Mouse (Mus musculus) cerebellum, adult 2 months (tissue): Measurements from ENCODE around the gene 4930432K21Rik. TPM values are rescaled to one million over a fixed set of nuclear protein-coding genes. Genes with fewer than 3 reads are reported as not detected.

ENCODE experiments used
- DNase-seq, 2 experiments: peaks; one replicate each; pipeline ENCODE4 v3.0.0; 2021
- H3K27ac ChIP-seq: fragments of 200-500 bp; 2 replicates; pipeline ENCODE4 v1.5.1; 2012; ENCODE audit warnings: low read length, control low read depth, inconsistent platforms; ENCODE audit not compliant: insufficient read depth
- H3K27me3 ChIP-seq: fragments of 200-500 bp; 2 replicates; pipeline ENCODE4 v1.6.1; 2012; ENCODE audit warnings: inconsistent platforms, mild to moderate bottlenecking, low read length, moderate library complexity; ENCODE audit not compliant: control insufficient read depth, insufficient read depth
- H3K4me1 ChIP-seq: fragments of 200-500 bp; 2 replicates; pipeline ENCODE4 v1.6.1; 2011; ENCODE audit warnings: low read length; ENCODE audit not compliant: control insufficient read depth, insufficient read depth
- H3K4me3 ChIP-seq: fragments of 200-500 bp; replicated peaks from 2 replicates; pipeline ENCODE3; 2011; ENCODE audit warnings: mild to moderate bottlenecking, low read depth, low read length, control low read depth; ENCODE audit not compliant: insufficient read depth
- CTCF ChIP-seq: fragments of 200-500 bp; IDR thresholded peaks from 2 replicates; pipeline ENCODE4 v1.5.1; 2011; ENCODE audit warnings: low read depth, mild to moderate bottlenecking, control low read depth, low read length, moderate library complexity, borderline replicate concordance; ENCODE audit not compliant: insufficient read depth
- POLR2A ChIP-seq: fragments of 200-500 bp; IDR thresholded peaks from 2 replicates; pipeline ENCODE4 v1.6.1; 2011; ENCODE audit warnings: low read length, control low read depth, borderline replicate concordance; ENCODE audit not compliant: insufficient read depth
- WGBS: fragments of 180-500 bp; shearing (Covaris S2); methylation state at CpG from one replicate; pipeline ENCODE4 v1.1.7; 2018; 5-methylcytosine and 5-hydroxymethylcytosine counted together
- polyA plus RNA-seq: library from polyadenylated mRNA; depleted of rRNA; stranded (reverse); fragments of >200 nt; gene quantifications from 2 replicates; pipeline ENCODE4 v1.2.3, GENCODE M21; 2012

4930432K21Rik gene
- polyA plus RNA-seq, 1 experiment, result 2.7 TPM

GRCm38 (mm10) chr8:84132225-84132624 lies 15.6 kb upstream of the 4930432K21Rik start:
- TF ChIP-seq POLR2A (no peak), CTCF (no peak)

DNA sequence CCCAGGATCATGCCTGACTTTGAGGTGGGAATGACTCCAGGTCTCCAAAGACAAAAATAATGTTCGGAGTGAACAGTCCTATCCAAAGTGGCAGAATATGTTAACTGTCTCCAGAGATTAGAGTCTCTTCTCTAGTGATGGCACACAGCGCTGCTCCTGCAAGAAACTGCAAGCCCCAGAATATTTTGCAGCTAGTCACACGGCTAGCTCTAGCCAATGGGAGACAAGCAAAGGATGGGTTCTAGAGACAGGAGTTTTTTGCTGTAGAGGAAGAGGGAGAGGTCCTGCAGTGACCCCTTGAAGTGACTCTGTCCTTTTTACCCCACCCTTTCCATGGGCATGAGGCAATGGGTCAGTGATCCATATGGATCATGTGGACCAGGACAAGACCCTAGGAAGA lies 10.0 kb upstream of the 4930432K21Rik start:
- WGBS, result 90% methylated on average over 3 of the region's 3 CpGs
- no peaks in the 10 kb centered on the region for H3K27me3 ChIP-seq
- TF ChIP-seq CTCF, result no peak
- TF ChIP-seq POLR2A, result no peak

More at GRCm38 (mm10) chr8:84132225-84132624, 15.6 kb upstream of the 4930432K21Rik start:
- WGBS, result 63% methylated on average over 8 of the region's 8 CpGs
- Histone ChIP-seq H3K4me3 (no peak overlapping the region), H3K27me3 (no peaks in the 10 kb centered on the region), H3K27ac (no peak overlapping the region), H3K4me1 (peaks cover 11% of the 10 kb centered on the region)
- DNase-seq, result no peak

GRCm38 (mm10) chr8:84140838-84141237 lies 7.0 kb upstream of the 4930432K21Rik start:
- WGBS, result 73% methylated on average over 4 of the region's 4 CpGs
- DNase-seq, result no peak
- H3K27me3 ChIP-seq, result no peaks in the 10 kb centered on the region
- TF ChIP-seq CTCF (no peak), POLR2A (no peak)
- H3K4me3 ChIP-seq, result no peak overlapping the region
- no peak overlapping the region for H3K27ac ChIP-seq
- no peaks in the 10 kb centered on the region for H3K4me1 ChIP-seq

More for the DNA sequence above, 10.0 kb upstream of the 4930432K21Rik start:
- H3K27ac ChIP-seq, result no peak overlapping the region
- H3K4me3 ChIP-seq, result no peak overlapping the region
- DNase-seq, result no peak
- H3K4me1 ChIP-seq, result no peaks in the 10 kb centered on the region

DNA sequence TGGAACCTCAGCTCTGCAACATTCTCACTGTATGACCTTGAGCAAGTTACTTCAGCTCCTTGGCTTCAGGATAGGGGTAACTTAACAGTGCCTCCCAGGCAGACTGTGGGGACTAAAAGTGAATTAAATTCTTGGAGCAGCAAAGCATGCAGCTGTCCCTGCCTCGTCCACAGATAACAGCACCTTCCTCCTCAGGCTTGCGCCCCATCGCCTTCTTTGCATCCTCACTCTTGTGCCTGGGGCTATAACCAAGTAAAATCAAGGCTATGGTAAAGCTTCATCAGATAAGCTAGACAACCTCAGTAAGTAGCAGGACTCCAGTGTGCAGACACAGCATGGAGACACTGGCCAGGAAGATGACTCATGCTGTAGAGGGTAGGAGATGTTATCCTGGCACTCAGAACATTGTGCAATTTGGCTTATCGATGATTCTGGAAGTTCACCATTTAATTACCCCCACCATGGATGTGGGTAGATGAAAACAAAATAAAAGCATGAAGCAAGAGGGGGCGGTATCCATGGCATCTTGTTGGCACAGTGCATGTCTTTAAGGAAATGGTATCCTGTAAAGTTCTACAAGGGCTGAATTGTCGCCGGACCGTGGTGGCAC lies 3.1 kb upstream of the 4930432K21Rik start:
- TF ChIP-seq CTCF (no peak), POLR2A (no peak)

GRCm38 (mm10) chr8:84147324-84147766 lies 480 bp upstream of the 4930432K21Rik start:
- H3K27ac ChIP-seq, result no peak overlapping the region; the same call in 1 of the 2 replicates
- H3K4me3 ChIP-seq, result peak overlapping the region; percentile 57
- 6% methylated on average over 14 of the region's 14 CpGs for WGBS
- H3K4me1 ChIP-seq, result peaks cover 11% of the 10 kb centered on the region
- H3K27me3 ChIP-seq, result no peaks in the 10 kb centered on the region
- DNase-seq, result no peak
- no peak for TF ChIP-seq POLR2A
- no peak for TF ChIP-seq CTCF

More for the DNA sequence above, 3.1 kb upstream of the 4930432K21Rik start:
- DNase-seq, result no peak
- H3K4me1 ChIP-seq, result peaks cover 11% of the 10 kb centered on the region
- H3K27me3 ChIP-seq, result no peaks in the 10 kb centered on the region
- 78% methylated on average over 8 of the region's 8 CpGs for WGBS
- H3K27ac ChIP-seq, result no peak overlapping the region
- H3K4me3 ChIP-seq, result no peak overlapping the region

GRCm38 (mm10) chr8:84148531-84148850 lies 666 bp downstream of the 4930432K21Rik start:
- Histone ChIP-seq H3K27ac (no peak overlapping the region), H3K27me3 (no peaks in the 10 kb centered on the region), H3K4me1 (peaks cover 11% of the 10 kb centered on the region), H3K4me3 (peak overlapping the region; percentile 57)
- no peak for TF ChIP-seq POLR2A
- no peak for TF ChIP-seq CTCF
- DNase-seq, result peak in 1 of 2 experiments; percentile 41
- WGBS, result 37% methylated on average over 5 of the region's 5 CpGs

- Histone ChIP-seq H3K4me1 (peaks cover 11% of the 10 kb centered on the region), H3K4me3 (no peak overlapping the region), H3K27ac (no peak overlapping the region), H3K27me3 (no peaks in the 10 kb centered on the region)
- WGBS, result 80% methylated on average over 3 of the region's 3 CpGs
- no peak for DNase-seq
- TF ChIP-seq POLR2A (no peak), CTCF (no peak)
Measured at GRCm38 (mm10) chr8:84149181-84149580, 1.4 kb downstream of the 4930432K21Rik start.

DNA sequence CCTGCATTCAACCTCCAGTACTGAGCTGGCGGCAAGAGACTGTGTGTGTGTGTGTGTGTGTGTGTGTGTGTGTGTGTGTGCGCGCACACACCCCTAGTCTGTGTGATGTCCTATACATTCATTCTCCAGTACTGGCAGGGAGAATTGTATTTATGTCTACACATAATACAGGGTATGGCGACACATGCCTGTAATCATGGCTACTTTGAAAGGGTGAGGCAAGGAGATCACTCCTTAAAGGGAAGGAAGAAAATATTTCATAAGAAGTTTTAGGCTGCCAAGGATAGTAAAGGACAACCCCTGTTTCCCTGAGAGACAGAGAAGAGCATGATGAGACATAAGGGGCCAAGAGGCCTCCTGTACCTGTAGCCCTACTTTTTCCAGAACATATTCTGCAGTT lies 9.8 kb downstream of the 4930432K21Rik start:
- 91% methylated on average over 4 of the region's 4 CpGs for WGBS
- Histone ChIP-seq H3K27ac (no peak overlapping the region), H3K27me3 (no peaks in the 10 kb centered on the region), H3K4me3 (no peak overlapping the region), H3K4me1 (no peaks in the 10 kb centered on the region)
- TF ChIP-seq CTCF (no peak), POLR2A (no peak)
- no peak for DNase-seq
